In genomic region chr3:101694311-101694710, GRCm38 (mm10) we compare ENCODE assay signal across 23 mouse cellular contexts.
A peak's percentile ranks its signal among the peaks of the same experiment; 100 is the strongest.
DNase-seq lines count a peak whose midpoint lies in the region; ATAC-seq lines count a peak whose summit lies in the region.
"Had no signal": no experiment of that assay in that cellular context is flagged by ENCODE, and none has a peak within 500 bp of the region (broad histone marks: within the 10 kb centered on the region; RNA-seq: fewer than 3 reads in every experiment).

No protein-coding gene starts in this region.

- H3K9me3 ChIP-seq in forebrain, embryonic 10.5 days: no peaks in the 10 kb centered on the region
- H3K9me3 ChIP-seq: embryonic facial prominence, embryonic 13.5 days; embryonic facial prominence, embryonic 15.5 days; forebrain, embryonic 15.5 days; G1E had no signal

- H3K4me3 ChIP-seq in forebrain, embryonic 10.5 days: no peak overlapping the region
- H3K4me3 ChIP-seq: embryonic facial prominence, embryonic 13.5 days; embryonic facial prominence, embryonic 15.5 days; erythroblast, embryonic 14.5 days; forebrain, embryonic 13.5 days; forebrain, embryonic 15.5 days had no signal

- H3K27ac ChIP-seq in forebrain, embryonic 10.5 days: no peak overlapping the region
- H3K27ac ChIP-seq: embryonic facial prominence, embryonic 13.5 days; embryonic facial prominence, embryonic 15.5 days; forebrain, embryonic 13.5 days; forebrain, embryonic 15.5 days had no signal

- no peak for ATAC-seq in cerebellum, adult (ENCODE audit: insufficient number of reproducible peaks, low FRiP score, low TSS enrichment)
- ATAC-seq: activated CD4-positive, CD25-positive, alpha-beta regulatory T cell, adult 4 months; CD4-positive, CD25-positive, alpha-beta regulatory T cell, adult 4 months; forebrain, embryonic 13.5 days; forebrain, embryonic 15.5 days; forebrain, postnatal 0 days; Patski had no signal

- DNase-seq in cerebellum, adult 11-12 months: peak; percentile 57
- no peak for DNase-seq in cerebellum, adult 8-10 months
- peak; percentile 57 for DNase-seq in cerebellum, adult 9-10 months
- peak; percentile 46 to 53 for DNase-seq in cerebellum, postnatal 10 days
- no peak for DNase-seq in cerebellum, adult 11 months
- DNase-seq in brain, adult 2 months (ENCODE audit: low read depth, low spot score): peak; percentile 63
- no peak for DNase-seq in forebrain, embryonic 10.5 days (ENCODE audit: extremely low spot score, low spot score)
- DNase-seq: adrenal gland, adult 8-10 months; adrenal gland, postnatal 14 days; adrenal gland, postnatal 36 days; B cell, adult 2 months; forebrain, postnatal 0 days had no signal

- H3K36me3 ChIP-seq in forebrain, embryonic 10.5 days (replicated peaks): no peaks in the 10 kb centered on the region
- H3K36me3 ChIP-seq: embryonic facial prominence, embryonic 13.5 days; embryonic facial prominence, embryonic 15.5 days; forebrain, embryonic 15.5 days; G1E had no signal

- no peaks in the 10 kb centered on the region for H3K27me3 ChIP-seq in forebrain, embryonic 10.5 days (ENCODE audit: poor library complexity, severe bottlenecking)
- H3K27me3 ChIP-seq: CH12.LX; embryonic facial prominence, embryonic 13.5 days; embryonic facial prominence, embryonic 15.5 days; forebrain, embryonic 13.5 days; forebrain, embryonic 15.5 days; Patski had no signal

- WGBS in forebrain, embryonic 10.5 days: 71% methylated on average over 1 of the region's 1 CpGs

- no peaks in the 10 kb centered on the region for H3K4me1 ChIP-seq in forebrain, embryonic 10.5 days
- H3K4me1 ChIP-seq: embryonic facial prominence, embryonic 13.5 days; embryonic facial prominence, embryonic 15.5 days; forebrain, embryonic 13.5 days; forebrain, embryonic 15.5 days had no signal

Comparison
In these comparisons a context has a peak if more than half of its experiments do, and no peak if none do; other contexts are left out.
1. DNase-seq: peak in cerebellum, adult 11-12 months (single experiment), cerebellum, adult 9-10 months (single experiment), cerebellum, postnatal 10 days (2 of 2) and brain, adult 2 months (single experiment); none in cerebellum, adult 8-10 months (single experiment), cerebellum, adult 11 months (single experiment) and forebrain, embryonic 10.5 days (single experiment).